Mouse (Mus musculus): ENCODE data around the gene Rpp14. TPM values are rescaled to one million over a fixed set of nuclear protein-coding genes. Genes with fewer than 3 reads are reported as not detected.

Rpp14 gene
- polyA plus RNA-seq, 2 experiments, result 20.7 to 49.2 TPM

- Histone ChIP-seq H3K9me3 (ENCODE audit: control insufficient read depth, low read length) (no peaks in the 10 kb centered on the region), H3K4me2 (replicated peaks; ENCODE audit: low read depth, low read length, severe bottlenecking) (no peak overlapping the region)
- 86% methylated on average over 2 of the region's 2 CpGs for WGBS
These were observed 33.4 kb downstream of the Rpp14 start for GRCm38 (mm10) chr14:8113616-8114015.

GRCm38 (mm10) chr14:8114306-8114705 lies 34.1 kb downstream of the Rpp14 start:
- no peak overlapping the region for H3K9ac ChIP-seq (ENCODE audit: low read depth, low read length, severe bottlenecking)
- no peak overlapping the region for H3K27ac ChIP-seq (replicated peaks; ENCODE audit: low read depth, low read length)
- no peaks in the 10 kb centered on the region for H3K36me3 ChIP-seq (ENCODE audit: control insufficient read depth, insufficient read depth, low read length)
- no peak overlapping the region for H3K4me2 ChIP-seq (replicated peaks; ENCODE audit: low read depth, low read length, severe bottlenecking)
- H3K4me3 ChIP-seq (replicated peaks; ENCODE audit: low read length), result no peak overlapping the region
- 38% methylated on average over 3 of the region's 3 CpGs for WGBS
- no peaks in the 10 kb centered on the region for H3K27me3 ChIP-seq (ENCODE audit: control insufficient read depth, insufficient read depth, low read length)
- H3K9me3 ChIP-seq (ENCODE audit: control insufficient read depth, low read length), result no peaks in the 10 kb centered on the region
- no peak for TF ChIP-seq POLR2A (IDR thresholded peaks at IDR 0.05; ENCODE audit: borderline replicate concordance, extremely low read depth, insufficient read depth, insufficient read length)
- DNase-seq (ENCODE audit: low spot score), result no peak
- no peaks in the 10 kb centered on the region for H3K4me1 ChIP-seq (ENCODE audit: control insufficient read depth, insufficient read depth, low read length)
- ATAC-seq (ENCODE audit: low FRiP score, low read depth), result no peak

More at GRCm38 (mm10) chr14:8113616-8114015, 33.4 kb downstream of the Rpp14 start:
- Histone ChIP-seq H3K9ac (ENCODE audit: low read depth, low read length, severe bottlenecking) (no peak overlapping the region), H3K27ac (replicated peaks; ENCODE audit: low read depth, low read length) (no peak overlapping the region), H3K4me3 (replicated peaks; ENCODE audit: low read length) (no peak overlapping the region), H3K36me3 (ENCODE audit: control insufficient read depth, insufficient read depth, low read length) (no peaks in the 10 kb centered on the region), H3K4me1 (ENCODE audit: control insufficient read depth, insufficient read depth, low read length) (no peaks in the 10 kb centered on the region), H3K27me3 (ENCODE audit: control insufficient read depth, insufficient read depth, low read length) (no peaks in the 10 kb centered on the region)
- DNase-seq (ENCODE audit: low spot score) (no peak), ATAC-seq (ENCODE audit: low FRiP score, low read depth) (no peak)
- no peak for TF ChIP-seq POLR2A (IDR thresholded peaks at IDR 0.05; ENCODE audit: borderline replicate concordance, extremely low read depth, insufficient read depth, insufficient read length)

- H3K4me3 ChIP-seq (replicated peaks; ENCODE audit: low read length), result no peak overlapping the region
- DNase-seq (ENCODE audit: low spot score) (no peak), ATAC-seq (ENCODE audit: low FRiP score, low read depth) (no peak)
- no peaks in the 10 kb centered on the region for H3K36me3 ChIP-seq (ENCODE audit: control insufficient read depth, insufficient read depth, low read length)
- no peaks in the 10 kb centered on the region for H3K4me1 ChIP-seq (ENCODE audit: control insufficient read depth, insufficient read depth, low read length)
- no peak overlapping the region for H3K4me2 ChIP-seq (replicated peaks; ENCODE audit: low read depth, low read length, severe bottlenecking)
- H3K27me3 ChIP-seq (ENCODE audit: control insufficient read depth, insufficient read depth, low read length), result no peaks in the 10 kb centered on the region
- TF ChIP-seq POLR2A (IDR thresholded peaks at IDR 0.05; ENCODE audit: borderline replicate concordance, extremely low read depth, insufficient read depth, insufficient read length), result no peak
- WGBS, result 91% methylated on average over 1 of the region's 1 CpGs
- no peaks in the 10 kb centered on the region for H3K9me3 ChIP-seq (ENCODE audit: control insufficient read depth, low read length)
- H3K27ac ChIP-seq (replicated peaks; ENCODE audit: low read depth, low read length), result no peak overlapping the region
- H3K9ac ChIP-seq (ENCODE audit: low read depth, low read length, severe bottlenecking), result no peak overlapping the region
These were observed 34.6 kb downstream of the Rpp14 start for GRCm38 (mm10) chr14:8114756-8115155.

- WGBS, result 62% methylated on average over 4 of the region's 4 CpGs
- H3K4me1 ChIP-seq (ENCODE audit: control insufficient read depth, insufficient read depth, low read length), result no peaks in the 10 kb centered on the region
- no peak for ATAC-seq (ENCODE audit: low FRiP score, low read depth)
- no peak for DNase-seq (ENCODE audit: low spot score)
- no peak overlapping the region for H3K27ac ChIP-seq (replicated peaks; ENCODE audit: low read depth, low read length)
- no peak overlapping the region for H3K4me2 ChIP-seq (replicated peaks; ENCODE audit: low read depth, low read length, severe bottlenecking)
- H3K9ac ChIP-seq (ENCODE audit: low read depth, low read length, severe bottlenecking), result no peak overlapping the region
- no peaks in the 10 kb centered on the region for H3K27me3 ChIP-seq (ENCODE audit: control insufficient read depth, insufficient read depth, low read length)
- H3K4me3 ChIP-seq (replicated peaks; ENCODE audit: low read length), result no peak overlapping the region
- no peaks in the 10 kb centered on the region for H3K36me3 ChIP-seq (ENCODE audit: control insufficient read depth, insufficient read depth, low read length)
- TF ChIP-seq POLR2A (IDR thresholded peaks at IDR 0.05; ENCODE audit: borderline replicate concordance, extremely low read depth, insufficient read depth, insufficient read length), result no peak
- H3K9me3 ChIP-seq (ENCODE audit: control insufficient read depth, low read length), result no peaks in the 10 kb centered on the region
These were observed 35.6 kb downstream of the Rpp14 start for GRCm38 (mm10) chr14:8115772-8116171.

GRCm38 (mm10) chr14:8117371-8117770 lies 37.2 kb downstream of the Rpp14 start:
- H3K36me3 ChIP-seq (ENCODE audit: control insufficient read depth, insufficient read depth, low read length), result no peaks in the 10 kb centered on the region
- no peak overlapping the region for H3K9ac ChIP-seq (ENCODE audit: low read depth, low read length, severe bottlenecking)
- no peak overlapping the region for H3K27ac ChIP-seq (replicated peaks; ENCODE audit: low read depth, low read length)
- no peaks in the 10 kb centered on the region for H3K27me3 ChIP-seq (ENCODE audit: control insufficient read depth, insufficient read depth, low read length)
- DNase-seq (ENCODE audit: low spot score) (no peak), ATAC-seq (ENCODE audit: low FRiP score, low read depth) (no peak)
- H3K4me2 ChIP-seq (replicated peaks; ENCODE audit: low read depth, low read length, severe bottlenecking), result no peak overlapping the region
- no peaks in the 10 kb centered on the region for H3K4me1 ChIP-seq (ENCODE audit: control insufficient read depth, insufficient read depth, low read length)
- no peak overlapping the region for H3K4me3 ChIP-seq (replicated peaks; ENCODE audit: low read length)
- WGBS, result 85% methylated on average over 2 of the region's 2 CpGs
- H3K9me3 ChIP-seq (ENCODE audit: control insufficient read depth, low read length), result no peaks in the 10 kb centered on the region
- TF ChIP-seq POLR2A (IDR thresholded peaks at IDR 0.05; ENCODE audit: borderline replicate concordance, extremely low read depth, insufficient read depth, insufficient read length), result no peak

GRCm38 (mm10) chr14:8119454-8119853 lies 39.3 kb downstream of the Rpp14 start:
- Histone ChIP-seq H3K9ac (ENCODE audit: low read depth, low read length, severe bottlenecking) (no peak overlapping the region), H3K4me3 (replicated peaks; ENCODE audit: low read length) (no peak overlapping the region), H3K4me1 (ENCODE audit: control insufficient read depth, insufficient read depth, low read length) (no peaks in the 10 kb centered on the region), H3K4me2 (replicated peaks; ENCODE audit: low read depth, low read length, severe bottlenecking) (no peak overlapping the region), H3K27ac (replicated peaks; ENCODE audit: low read depth, low read length) (no peak overlapping the region), H3K36me3 (ENCODE audit: control insufficient read depth, insufficient read depth, low read length) (no peaks in the 10 kb centered on the region), H3K27me3 (ENCODE audit: control insufficient read depth, insufficient read depth, low read length) (no peaks in the 10 kb centered on the region), H3K9me3 (ENCODE audit: control insufficient read depth, low read length) (no peaks in the 10 kb centered on the region)
- TF ChIP-seq POLR2A (IDR thresholded peaks at IDR 0.05; ENCODE audit: borderline replicate concordance, extremely low read depth, insufficient read depth, insufficient read length), result no peak
- 89% methylated on average over 5 of the region's 5 CpGs for WGBS
- DNase-seq (ENCODE audit: low spot score), result no peak
- no peak for ATAC-seq (ENCODE audit: low FRiP score, low read depth)
